Mouse (Mus musculus) spleen, postnatal 4 days (tissue): ENCODE results near the gene Zfp90.

ENCODE experiments used
- DNase-seq, 2 experiments: peaks; one replicate each; pipeline ENCODE4 v3.0.0; 2022; ENCODE audit warnings: low spot score in 2 of 2

Gene Zfp90

GRCm38 (mm10) chr8:106433667-106434066, 18.5 kb downstream of the Zfp90 start:
- no peak for DNase-seq

GRCm38 (mm10) chr8:106437781-106438180, 22.7 kb downstream of the Zfp90 start:
- no peak for DNase-seq

GRCm38 (mm10) chr8:106440146-106440545, 25.0 kb downstream of the Zfp90 start:
- no peak for DNase-seq

- no peak for DNase-seq
Observed at GRCm38 (mm10) chr8:106442740-106443139, 27.6 kb downstream of the Zfp90 start.

- DNase-seq = no peak
Observed at GRCm38 (mm10) chr8:106451301-106452085, 36.4 kb downstream of the Zfp90 start.

- DNase-seq = no peak
Observed at GRCm38 (mm10) chr8:106452701-106453481, 37.8 kb downstream of the Zfp90 start.

- DNase-seq = no peak
Observed at GRCm38 (mm10) chr8:106454036-106454435, 38.9 kb downstream of the Zfp90 start.

GRCm38 (mm10) chr8:106462131-106462530, 47.0 kb downstream of the Zfp90 start:
- no peak for DNase-seq

- DNase-seq = no peak
Observed at GRCm38 (mm10) chr8:106463795-106464194, 48.7 kb downstream of the Zfp90 start.

- peak in 1 of 2 experiments; percentile 47 for DNase-seq
Observed at GRCm38 (mm10) chr8:106469485-106469884, 54.4 kb downstream of the Zfp90 start.

- DNase-seq = peak in 1 of 2 experiments; percentile 47
Observed at GRCm38 (mm10) chr8:106474001-106474400, 58.9 kb downstream of the Zfp90 start.
